Mouse (Mus musculus) lung, adult 18-20 months (tissue): Measurements from ENCODE around the gene Hpse.

Experiments used
- DNase-seq, 2 experiments: peaks; one replicate each; pipeline ENCODE4 v3.0.0; 2022; ENCODE audit warnings: mixed read lengths in 2 of 2

Hpse gene

GRCm38 (mm10) chr5:100685631-100686030 is 33.9 kb downstream of the Hpse start:
- DNase-seq = no peak

- DNase-seq = no peak
Observed at GRCm38 (mm10) chr5:100680542-100680933, 39.0 kb downstream of the Hpse start.

GRCm38 (mm10) chr5:100679911-100680541 is 39.5 kb downstream of the Hpse start:
- no peak for DNase-seq

- DNase-seq = peak; percentile 85
Observed at GRCm38 (mm10) chr5:100674711-100675376, 44.7 kb downstream of the Hpse start, which contains the start of gene Coq2. Gene Coq2 (minus strand): TSS chr5:100675140.

GRCm38 (mm10) chr5:100673745-100674486 is 45.6 kb downstream of the Hpse start:
- DNase-seq = peak; percentile 84 to 89

GRCm38 (mm10) chr5:100672403-100672802 is 47.1 kb downstream of the Hpse start:
- DNase-seq = peak in 1 of 2 experiments; percentile 15

- no peak for DNase-seq
Observed at GRCm38 (mm10) chr5:100671897-100672296, 47.6 kb downstream of the Hpse start.

GRCm38 (mm10) chr5:100671398-100671797 is 48.1 kb downstream of the Hpse start:
- DNase-seq = peak; percentile 37 to 61

- DNase-seq = no peak
Observed at GRCm38 (mm10) chr5:100666965-100667364, 52.6 kb downstream of the Hpse start.

- peak; percentile 39 to 50 for DNase-seq
Observed at GRCm38 (mm10) chr5:100663854-100664253, 55.7 kb downstream of the Hpse start.

- no peak for DNase-seq
Observed at GRCm38 (mm10) chr5:100663011-100663410, 56.5 kb downstream of the Hpse start.

GRCm38 (mm10) chr5:100658460-100658859 is 61.1 kb downstream of the Hpse start:
- DNase-seq = no peak

- no peak for DNase-seq
Observed at GRCm38 (mm10) chr5:100656352-100656751, 63.2 kb downstream of the Hpse start.

- DNase-seq = peak in 1 of 2 experiments; percentile 27
Observed at GRCm38 (mm10) chr5:100652327-100652726, 67.2 kb downstream of the Hpse start.

- no peak for DNase-seq
Observed at GRCm38 (mm10) chr5:100651486-100651885, 68.0 kb downstream of the Hpse start.

- no peak for DNase-seq
Observed at GRCm38 (mm10) chr5:100650969-100651368, 68.5 kb downstream of the Hpse start.

- no peak for DNase-seq
Observed at GRCm38 (mm10) chr5:100648546-100648945, 71.0 kb downstream of the Hpse start.

GRCm38 (mm10) chr5:100648046-100648445 is 71.5 kb downstream of the Hpse start:
- DNase-seq = no peak

- DNase-seq = no peak
Observed at GRCm38 (mm10) chr5:100646558-100646957, 73.0 kb downstream of the Hpse start.

- DNase-seq = peak; percentile 16 to 56
Observed at GRCm38 (mm10) chr5:100643991-100644535, 75.5 kb downstream of the Hpse start.

- peak; percentile 34 to 40 for DNase-seq
Observed at GRCm38 (mm10) chr5:100643253-100643990, 76.1 kb downstream of the Hpse start.

- DNase-seq = no peak
Observed at GRCm38 (mm10) chr5:100642316-100642715, 77.2 kb downstream of the Hpse start.

GRCm38 (mm10) chr5:100638483-100638882 is 81.0 kb downstream of the Hpse start:
- DNase-seq = no peak
